Mouse (Mus musculus) urinary bladder, postnatal 4 days (tissue): ENCODE measurements around the gene Auts2.
A peak's percentile ranks its signal among the peaks of the same experiment; 100 is the strongest.

Source experiments
- DNase-seq, 2 experiments: peaks; one replicate each; pipeline ENCODE4 v3.0.0; 2021 to 2022; ENCODE audit warnings: low spot score in 2 of 2

Gene Auts2

GRCm38 (mm10) chr5:131919983-131920777 lies 623.0 kb downstream of the Auts2 start:
- DNase-seq: no peak

- DNase-seq: no peak
These were observed 626.2 kb downstream of the Auts2 start for GRCm38 (mm10) chr5:131916791-131917403.

GRCm38 (mm10) chr5:131913562-131913961 lies 629.6 kb downstream of the Auts2 start:
- DNase-seq: no peak

- no peak for DNase-seq
These were observed 630.2 kb downstream of the Auts2 start for GRCm38 (mm10) chr5:131912983-131913382.

- DNase-seq: no peak
These were observed 636.8 kb downstream of the Auts2 start for GRCm38 (mm10) chr5:131906313-131906712.

- no peak for DNase-seq
These were observed 638.7 kb downstream of the Auts2 start for GRCm38 (mm10) chr5:131904478-131904877.

GRCm38 (mm10) chr5:131898048-131898638 lies 645.0 kb downstream of the Auts2 start:
- DNase-seq: no peak

GRCm38 (mm10) chr5:131886636-131887035 lies 656.5 kb downstream of the Auts2 start:
- peak in 1 of 2 experiments; percentile 17 for DNase-seq

- no peak for DNase-seq
These were observed 666.6 kb downstream of the Auts2 start for GRCm38 (mm10) chr5:131876569-131876968.

- no peak for DNase-seq
These were observed 667.2 kb downstream of the Auts2 start for GRCm38 (mm10) chr5:131875976-131876375.

- no peak for DNase-seq
These were observed 670.0 kb downstream of the Auts2 start for GRCm38 (mm10) chr5:131873116-131873515.

GRCm38 (mm10) chr5:131869711-131870499 lies 673.2 kb downstream of the Auts2 start:
- DNase-seq: no peak

- DNase-seq: no peak
These were observed 677.9 kb downstream of the Auts2 start for GRCm38 (mm10) chr5:131865200-131865599.

GRCm38 (mm10) chr5:131857976-131858375 lies 685.2 kb downstream of the Auts2 start:
- DNase-seq: no peak

GRCm38 (mm10) chr5:131855358-131855757 lies 687.8 kb downstream of the Auts2 start:
- DNase-seq: peak in 1 of 2 experiments; percentile 18

- no peak for DNase-seq
These were observed 691.3 kb downstream of the Auts2 start for GRCm38 (mm10) chr5:131851597-131852453.

GRCm38 (mm10) chr5:131850632-131851335 lies 692.4 kb downstream of the Auts2 start:
- no peak for DNase-seq

- no peak for DNase-seq
These were observed 693.5 kb downstream of the Auts2 start for GRCm38 (mm10) chr5:131849644-131850043.

- no peak for DNase-seq
These were observed 698.7 kb downstream of the Auts2 start for GRCm38 (mm10) chr5:131844519-131844800.

- DNase-seq: no peak
These were observed 699.2 kb downstream of the Auts2 start for GRCm38 (mm10) chr5:131843766-131844518.
